Mouse (Mus musculus): ENCODE measurements around the gene Zfp622.

Zfp622 gene

DNA sequence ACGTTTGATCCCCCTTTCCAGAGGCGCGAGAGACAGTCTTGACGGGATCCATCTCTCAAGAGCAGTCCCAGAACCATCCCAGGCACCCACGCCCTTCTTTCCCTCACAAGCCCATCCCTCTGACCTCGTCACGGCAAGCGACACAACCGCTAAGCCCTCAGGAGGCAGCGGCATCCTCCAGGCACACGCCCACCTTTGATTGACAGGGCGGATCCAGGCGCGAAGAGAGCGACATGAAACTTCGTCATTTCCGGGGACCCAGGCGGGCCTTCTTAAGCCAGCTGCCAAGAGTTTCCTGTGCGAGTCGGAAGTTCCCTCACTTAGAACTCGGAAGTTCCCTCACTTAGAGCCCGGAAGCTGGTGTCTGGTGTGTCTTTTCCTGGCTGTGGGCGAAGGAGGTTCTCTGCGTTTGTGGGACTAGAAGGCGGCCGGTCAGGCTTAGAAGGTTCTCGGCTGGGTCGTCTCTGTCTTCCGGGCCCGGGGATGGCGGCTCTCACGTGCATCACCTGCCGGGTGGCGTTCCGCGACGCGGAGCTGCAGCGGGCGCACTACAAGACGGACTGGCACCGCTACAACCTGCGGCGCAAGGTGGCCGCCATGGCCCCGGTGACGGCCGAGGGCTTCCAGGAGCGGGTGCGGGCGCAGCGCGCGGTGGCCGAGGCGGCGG is at the start of gene Zfp622:
Zfp622 (plus strand) TSS at position 300 of the 667 bp plus-strand sequence.
- under 1% methylated on average over 57 of the region's 57 CpGs for WGBS

DNA sequence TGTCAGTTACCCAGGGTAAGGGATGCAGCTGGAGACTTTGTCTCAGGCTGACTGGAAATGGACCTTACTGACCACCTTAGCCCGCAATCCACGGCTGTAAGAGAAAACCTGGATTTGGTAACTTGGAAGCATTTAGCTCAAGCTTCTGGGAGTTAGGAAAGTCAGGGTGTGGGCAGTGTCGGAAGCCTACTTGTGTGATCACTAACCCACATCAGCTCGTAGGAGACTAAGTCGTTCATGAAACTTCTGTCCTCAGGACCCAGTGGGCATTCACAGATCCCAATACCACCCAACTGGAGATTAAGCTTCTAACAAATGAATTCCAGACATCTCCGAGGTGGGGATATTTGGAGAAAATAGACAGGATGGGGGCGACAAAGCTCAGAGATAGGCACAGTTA is 49.8 kb upstream of the Zfp622 start:
- WGBS: 43% methylated on average over 7 of the region's 7 CpGs

DNA sequence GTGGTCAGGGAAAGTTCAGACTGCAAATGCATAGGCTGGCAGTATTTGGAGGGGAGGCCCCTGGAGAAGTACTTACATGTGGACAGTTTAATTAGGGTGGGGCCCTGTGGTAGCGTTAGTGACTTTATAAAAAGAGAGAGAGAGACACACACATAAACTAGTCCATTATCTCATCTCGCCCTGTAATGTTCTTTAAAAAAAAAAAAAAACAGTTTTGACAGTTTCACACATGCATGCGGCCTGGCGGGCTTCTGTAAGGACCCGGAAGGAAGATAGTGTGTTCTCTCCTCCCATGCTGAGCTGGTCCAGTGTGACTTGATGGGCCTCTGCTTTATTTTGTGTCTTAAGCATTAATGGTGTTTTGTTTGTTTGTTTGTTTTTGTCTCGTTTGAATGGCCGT is 45.7 kb upstream of the Zfp622 start:
- 92% methylated on average over 7 of the region's 7 CpGs for WGBS

DNA sequence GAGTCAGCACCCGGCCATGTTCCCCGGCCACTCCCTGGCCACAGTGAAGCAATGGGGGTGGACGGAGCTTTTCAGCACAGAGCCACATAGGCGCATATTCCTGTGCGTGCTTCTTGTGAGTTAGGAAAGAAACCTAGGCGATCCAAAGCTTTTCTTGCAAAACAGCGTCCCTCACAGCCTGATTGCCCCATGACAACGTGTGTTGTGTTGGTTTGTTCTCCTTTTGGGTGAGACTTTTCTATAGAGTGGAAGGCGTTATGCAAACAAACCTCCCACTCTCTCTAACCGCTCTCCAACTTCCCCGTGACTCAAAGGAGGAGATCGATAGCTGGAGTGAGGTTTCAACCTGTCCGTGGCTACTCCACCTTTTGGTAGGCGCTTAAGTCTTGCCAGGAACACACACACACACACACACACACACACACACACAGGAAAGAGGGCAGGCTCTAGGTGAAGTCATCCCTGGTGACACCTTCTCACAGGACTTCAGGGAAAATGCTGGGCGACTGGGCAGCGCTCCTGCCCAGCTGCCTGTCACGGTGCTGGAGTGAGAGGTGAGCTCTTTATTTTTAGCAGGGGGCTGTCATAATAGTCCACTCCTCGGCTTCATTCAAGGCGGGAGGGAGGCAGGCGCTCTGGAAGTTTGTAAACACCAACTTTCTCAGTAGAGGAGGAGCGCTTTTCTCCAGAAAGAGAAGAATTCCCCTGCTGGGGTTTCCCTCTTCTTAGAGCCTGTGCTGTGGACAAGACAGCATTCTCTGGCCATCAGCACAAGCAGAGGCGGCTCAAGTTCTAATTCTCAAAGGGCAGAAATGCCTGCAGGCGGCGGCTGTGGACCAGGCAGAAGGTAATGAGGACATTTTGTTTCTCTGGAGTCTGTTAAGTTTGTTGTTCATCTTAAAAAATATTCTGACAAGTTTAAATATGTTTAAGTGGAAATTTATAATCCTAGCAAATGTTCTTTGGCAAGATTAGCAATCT is 43.5 kb upstream of the Zfp622 start:
- 40% methylated on average over 24 of the region's 24 CpGs for WGBS

DNA sequence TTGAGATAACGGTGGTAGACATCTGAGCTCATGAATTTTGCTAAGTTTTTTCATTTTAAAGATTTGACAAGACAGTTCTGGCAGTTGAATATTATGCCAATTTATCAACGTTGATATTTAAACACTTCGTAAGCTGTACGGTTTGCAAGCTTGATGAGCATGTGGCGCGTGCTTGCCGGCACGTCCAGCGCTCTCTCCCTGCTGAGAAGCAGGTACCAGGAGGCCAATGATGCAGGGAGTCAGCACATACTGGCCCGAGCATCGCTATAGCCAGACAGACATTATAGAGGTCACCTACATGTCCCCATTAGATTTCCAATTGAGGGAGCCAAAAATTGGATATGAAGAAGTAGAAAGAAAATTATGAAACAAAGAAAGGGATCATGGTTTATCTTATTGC is 42.7 kb upstream of the Zfp622 start:
- 81% methylated on average over 11 of the region's 11 CpGs for WGBS

DNA sequence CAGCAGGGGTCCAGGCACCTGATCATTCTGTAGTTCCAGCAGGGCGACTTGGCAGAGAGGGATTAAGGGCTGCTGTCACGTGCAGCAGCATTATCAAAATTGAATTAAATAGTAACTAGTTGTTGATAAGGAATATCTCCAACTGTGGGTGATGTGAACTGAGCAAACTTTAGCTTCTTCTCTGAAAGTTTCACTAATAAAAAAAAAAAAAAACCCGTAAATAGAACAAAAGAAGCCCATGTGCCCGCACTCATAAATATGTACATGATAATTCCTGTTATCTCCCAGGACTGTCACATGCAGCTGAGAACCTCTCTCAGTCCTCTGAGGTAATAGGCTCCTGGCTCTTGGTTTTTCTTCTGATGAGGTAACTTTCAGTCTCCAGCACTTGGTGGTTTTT is 41.8 kb upstream of the Zfp622 start:
- 87% methylated on average over 4 of the region's 4 CpGs for WGBS

DNA sequence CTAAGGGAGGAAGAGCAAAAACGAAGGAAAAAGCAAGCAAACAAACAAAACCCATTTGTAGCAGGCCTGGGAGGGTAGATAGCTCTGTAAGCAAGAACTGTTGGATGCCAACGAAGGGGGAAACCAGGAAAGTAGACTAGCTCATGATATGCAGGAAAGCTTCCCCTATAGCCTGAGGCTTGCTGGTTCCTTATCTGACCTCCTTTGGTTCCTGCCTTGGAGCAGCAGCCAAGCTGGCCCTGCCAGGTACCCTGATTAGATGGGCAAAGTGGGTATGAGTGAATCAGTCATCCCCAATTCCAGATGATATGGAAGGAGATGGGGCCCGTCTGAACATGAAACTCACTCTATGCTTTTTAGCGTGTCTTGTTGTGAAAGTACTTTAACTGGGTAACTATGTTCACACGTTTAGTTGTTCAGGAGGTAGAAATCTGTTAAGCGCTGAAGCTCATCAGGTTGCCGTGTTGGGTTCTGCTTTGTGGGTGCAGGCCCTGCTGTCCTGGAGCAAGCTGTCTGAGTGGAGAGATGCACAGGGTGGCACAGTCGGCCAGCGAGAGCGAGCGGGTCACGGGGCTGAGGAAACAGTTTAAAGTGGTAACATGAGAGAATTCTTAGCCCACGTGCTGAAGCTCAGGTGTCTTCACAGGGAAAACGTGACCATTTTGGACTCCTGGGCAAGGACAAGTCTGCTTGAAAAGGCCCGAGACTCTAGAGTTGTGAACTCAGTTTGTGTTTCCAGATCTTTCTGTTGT is 40.6 kb upstream of the Zfp622 start:
- WGBS: 85% methylated on average over 15 of the region's 15 CpGs

DNA sequence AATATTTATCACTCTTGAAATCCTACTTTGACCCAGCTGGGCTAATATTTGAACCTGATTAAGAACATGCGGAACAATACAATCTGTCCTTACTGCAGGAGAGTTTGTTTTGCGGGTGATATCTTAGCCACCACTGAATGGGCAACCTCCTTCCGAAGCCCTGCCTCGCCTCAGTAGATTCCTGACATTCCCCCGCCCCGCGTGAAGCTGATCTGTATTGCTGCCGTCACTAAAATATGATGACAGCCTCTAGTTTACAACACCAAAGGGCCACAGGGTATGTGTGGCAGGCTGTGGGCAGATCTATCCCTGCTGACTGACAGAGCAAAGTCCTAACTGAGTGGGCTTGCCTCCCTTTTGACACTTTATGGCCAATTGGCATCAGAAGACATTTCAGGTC is 38.9 kb upstream of the Zfp622 start:
- WGBS: 94% methylated on average over 8 of the region's 8 CpGs

DNA sequence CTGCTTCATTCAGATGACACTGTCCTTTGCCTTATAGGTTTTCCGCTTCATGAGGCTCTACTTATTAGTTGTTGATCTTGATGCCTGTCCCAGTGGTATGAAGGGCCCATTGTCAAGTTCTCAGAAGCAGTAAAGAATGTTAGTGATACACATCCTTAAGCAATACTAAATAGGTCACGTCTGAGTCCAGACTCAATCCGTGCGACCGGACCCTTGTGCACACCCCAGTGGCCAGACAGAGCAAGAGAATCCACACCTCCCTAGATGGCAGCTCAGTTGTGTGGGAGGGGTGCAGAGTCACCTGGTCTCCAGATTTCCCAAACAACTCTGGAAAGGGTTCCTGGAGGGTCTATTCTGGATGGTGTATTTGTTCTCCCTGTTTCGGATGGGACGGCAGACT is 37.7 kb upstream of the Zfp622 start:
- 89% methylated on average over 7 of the region's 7 CpGs for WGBS

DNA sequence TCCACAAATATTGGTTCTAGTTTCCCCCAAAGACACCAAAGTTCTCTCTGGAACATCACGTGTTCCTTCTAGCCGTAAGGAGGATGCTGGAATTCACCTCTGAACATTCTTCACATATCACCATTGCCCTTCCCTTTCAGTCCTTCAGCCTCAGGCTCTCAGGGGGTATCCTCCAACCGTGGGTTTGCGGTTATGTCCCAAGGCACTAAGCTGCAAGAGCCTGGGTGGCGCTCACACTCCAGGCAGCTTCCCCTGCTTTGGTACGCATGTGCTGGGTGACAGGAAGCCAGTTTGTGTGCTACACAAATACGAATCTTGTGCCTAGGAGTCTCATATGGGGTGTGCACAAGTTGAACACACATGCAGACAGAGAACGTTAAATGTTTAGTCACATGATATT is 36.8 kb upstream of the Zfp622 start:
- WGBS: 78% methylated on average over 8 of the region's 8 CpGs

DNA sequence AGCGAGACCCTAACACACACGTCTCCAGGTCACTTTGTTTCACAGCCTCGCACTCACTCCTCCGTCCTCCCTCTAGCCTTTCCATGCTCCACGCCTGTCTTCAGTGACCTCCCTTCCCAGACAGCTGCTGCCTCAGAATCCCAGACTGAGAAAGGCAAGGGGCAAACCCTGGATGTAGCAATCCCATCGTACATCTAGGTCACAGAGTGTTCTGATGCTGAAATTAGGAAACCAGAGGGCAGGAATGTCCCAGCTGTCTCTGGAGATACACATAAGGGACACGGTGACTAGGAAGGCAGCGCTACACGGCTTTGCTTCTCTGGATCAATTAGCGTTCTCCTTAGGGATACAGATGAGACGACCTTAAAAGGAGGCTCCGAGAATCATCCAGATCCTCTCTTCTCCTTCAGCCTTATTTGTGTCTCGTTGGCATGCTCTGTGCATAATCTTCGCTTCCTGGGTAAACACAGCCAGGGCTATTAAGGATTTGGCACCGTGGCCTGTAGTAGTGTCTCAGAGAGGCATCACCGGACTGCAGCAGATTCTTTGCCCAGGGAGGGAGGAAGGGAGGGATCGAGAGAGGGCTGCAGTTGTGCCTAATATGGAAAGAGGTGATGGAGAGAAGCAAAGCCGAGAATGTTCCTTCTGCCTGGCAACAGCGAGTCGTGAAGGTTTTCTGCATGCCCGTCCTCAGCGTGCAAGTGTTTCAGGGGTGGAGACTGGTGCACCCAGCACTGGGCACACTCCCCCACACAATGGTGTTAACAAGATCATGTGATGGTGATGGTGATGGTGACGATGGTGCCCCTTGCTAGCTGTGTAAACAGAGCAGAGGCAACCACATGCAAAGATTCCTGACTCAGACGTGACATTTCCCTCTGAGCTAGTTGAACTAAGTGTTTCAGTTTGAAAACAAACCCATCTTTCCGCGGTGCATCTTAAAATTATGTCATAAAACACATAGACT is 35.6 kb upstream of the Zfp622 start:
- 47% methylated on average over 26 of the region's 26 CpGs for WGBS

DNA sequence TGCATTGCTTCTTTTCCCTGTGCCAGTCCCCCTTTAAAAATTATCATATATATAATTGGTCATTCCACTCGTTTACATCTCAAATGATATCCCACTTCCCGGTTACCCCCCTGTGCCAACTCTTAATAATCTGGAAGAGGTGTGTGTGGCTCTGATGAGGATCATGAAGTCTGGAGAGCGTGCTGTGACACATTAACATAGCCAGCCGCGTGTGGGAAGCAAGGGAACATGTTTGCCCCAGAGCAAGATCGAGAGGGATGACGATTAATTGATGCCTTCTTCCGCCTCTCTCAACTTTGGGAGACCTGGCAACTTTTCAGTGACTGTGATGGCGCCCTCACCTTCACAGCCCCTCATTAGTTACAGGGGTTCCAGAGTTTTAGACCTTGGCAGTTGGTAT is 34.5 kb upstream of the Zfp622 start:
- WGBS: 81% methylated on average over 9 of the region's 9 CpGs

DNA sequence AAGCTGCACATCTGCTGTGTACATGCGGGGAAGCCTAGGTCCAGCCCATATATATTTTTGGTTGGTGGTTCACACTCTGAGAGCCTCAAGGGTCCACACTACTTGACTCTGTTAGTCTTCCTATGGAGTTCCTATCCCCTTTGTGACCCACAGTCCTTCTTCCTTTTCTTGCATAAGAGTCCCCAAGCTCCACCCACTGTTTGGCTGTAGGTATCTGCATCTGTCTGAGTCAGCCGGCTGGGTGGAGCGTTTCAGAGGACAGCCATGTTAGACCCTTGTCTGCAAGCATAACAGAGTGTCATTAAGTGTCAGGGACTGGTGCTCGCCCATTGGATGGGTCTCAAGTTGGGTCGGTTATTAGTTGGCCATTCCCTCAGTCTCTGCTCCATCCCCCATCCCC is 33.6 kb upstream of the Zfp622 start:
- WGBS: 87% methylated on average over 5 of the region's 5 CpGs

DNA sequence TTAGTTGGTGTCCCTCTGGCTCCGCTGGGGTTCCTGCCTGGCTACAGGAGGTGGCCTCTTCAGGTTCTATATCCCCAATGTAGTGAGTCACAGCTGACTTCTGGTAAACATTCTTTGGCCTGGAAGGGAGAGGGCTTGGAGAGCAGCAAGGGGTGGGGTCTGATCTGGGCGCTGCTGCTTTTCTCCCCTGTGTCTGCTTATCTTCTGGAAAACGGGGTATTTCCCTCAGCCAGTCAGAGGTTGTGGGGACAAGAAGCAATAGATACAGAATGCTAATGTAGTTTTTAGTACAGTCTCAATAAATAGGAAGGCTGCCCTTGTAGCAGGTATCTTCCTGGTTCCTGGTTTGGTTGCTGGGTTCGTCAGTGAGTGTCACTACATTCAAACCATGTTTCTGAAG is 33.1 kb upstream of the Zfp622 start:
- 90% methylated on average over 4 of the region's 4 CpGs for WGBS

DNA sequence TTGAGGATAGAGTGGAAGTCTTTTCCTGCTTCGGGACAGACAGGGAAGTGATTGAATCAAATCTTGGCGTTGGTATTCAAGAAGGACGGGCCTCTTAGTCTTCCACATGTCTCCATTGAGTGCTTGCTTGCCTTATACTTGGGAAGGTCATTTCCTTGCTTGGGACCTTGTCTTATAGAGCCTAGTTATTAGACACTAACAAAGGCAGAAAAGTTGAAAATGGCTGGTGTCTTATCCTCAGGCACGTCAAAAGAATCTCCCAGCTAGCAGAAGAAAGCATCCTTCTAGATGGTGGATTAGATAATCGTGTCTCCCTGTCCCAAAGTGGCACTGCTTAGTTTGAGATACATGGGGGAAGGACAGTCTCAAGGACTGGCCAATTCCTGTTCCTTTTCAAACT is 28.2 kb upstream of the Zfp622 start:
- WGBS: 72% methylated on average over 5 of the region's 5 CpGs

DNA sequence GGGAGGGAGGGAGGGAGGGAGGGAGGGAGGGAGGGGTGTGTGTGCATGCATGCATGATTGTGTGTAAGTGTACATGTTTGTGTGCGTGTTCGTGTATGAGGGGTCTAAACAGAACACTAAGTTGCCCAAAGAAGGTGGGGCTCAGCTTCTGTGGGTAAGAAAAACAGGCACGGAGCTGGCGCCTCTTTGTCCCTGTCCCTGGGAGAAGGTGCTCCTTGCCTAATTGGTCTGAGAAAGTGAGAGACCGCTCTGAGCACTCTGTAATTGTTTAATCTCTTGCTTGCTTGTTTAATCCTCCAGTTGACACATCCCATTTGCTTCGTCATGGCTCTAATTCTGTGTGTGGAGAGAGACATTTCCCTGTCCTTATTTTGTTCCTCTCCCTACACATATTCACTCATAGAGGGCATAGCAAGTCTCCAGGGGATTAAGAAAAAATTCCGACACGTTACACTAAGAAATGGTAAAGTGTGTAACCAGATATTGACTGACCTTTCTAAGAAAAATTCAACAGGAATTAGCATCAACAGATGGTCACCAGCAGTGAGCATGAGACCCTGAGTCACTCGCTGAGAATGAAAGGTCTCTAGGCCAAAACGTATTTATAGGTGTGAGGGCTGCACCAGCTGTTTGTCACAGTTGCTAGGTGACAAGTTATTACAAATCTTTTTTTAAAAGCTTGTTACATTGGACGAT is 27.6 kb upstream of the Zfp622 start:
- WGBS: 63% methylated on average over 11 of the region's 11 CpGs

DNA sequence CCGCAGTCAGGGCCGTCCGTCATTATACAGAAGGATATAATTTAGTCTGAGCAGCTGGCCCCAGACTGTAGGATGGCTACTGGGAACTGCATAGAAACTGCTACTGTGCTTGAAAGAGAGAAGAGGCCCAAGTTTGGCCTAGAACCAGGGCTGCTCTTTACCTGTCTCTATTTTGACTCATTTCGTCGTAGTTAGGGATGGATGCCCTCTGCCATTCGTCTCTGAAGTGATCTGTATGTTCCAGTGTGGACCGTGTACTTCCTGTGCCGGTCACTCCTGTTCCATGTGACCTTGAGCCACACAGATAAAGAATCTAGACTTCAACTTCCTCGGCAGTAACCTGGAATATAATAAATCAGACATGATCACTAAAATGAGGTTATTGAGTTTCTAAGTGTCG is 26.5 kb upstream of the Zfp622 start:
- WGBS: 85% methylated on average over 10 of the region's 10 CpGs

DNA sequence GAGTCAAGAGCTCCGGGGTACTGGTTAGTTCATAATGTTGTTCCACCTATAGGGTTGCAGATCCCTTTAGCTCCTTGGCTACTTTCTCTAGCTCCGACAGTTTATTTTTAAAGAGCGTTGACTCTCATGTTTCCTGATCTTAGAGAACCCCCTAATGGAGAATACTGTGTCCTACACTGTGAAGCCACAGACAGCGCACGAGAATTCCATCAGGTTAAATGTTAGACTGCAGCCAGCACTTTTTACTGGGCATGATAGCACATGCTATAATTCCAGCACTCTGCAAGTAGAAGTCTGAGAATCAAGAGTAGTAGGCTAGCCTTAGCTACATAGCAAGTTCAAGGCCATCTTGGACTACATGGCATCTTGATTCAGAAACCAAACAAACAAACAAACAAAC is 24.8 kb upstream of the Zfp622 start:
- WGBS: 8% methylated on average over 5 of the region's 5 CpGs

DNA sequence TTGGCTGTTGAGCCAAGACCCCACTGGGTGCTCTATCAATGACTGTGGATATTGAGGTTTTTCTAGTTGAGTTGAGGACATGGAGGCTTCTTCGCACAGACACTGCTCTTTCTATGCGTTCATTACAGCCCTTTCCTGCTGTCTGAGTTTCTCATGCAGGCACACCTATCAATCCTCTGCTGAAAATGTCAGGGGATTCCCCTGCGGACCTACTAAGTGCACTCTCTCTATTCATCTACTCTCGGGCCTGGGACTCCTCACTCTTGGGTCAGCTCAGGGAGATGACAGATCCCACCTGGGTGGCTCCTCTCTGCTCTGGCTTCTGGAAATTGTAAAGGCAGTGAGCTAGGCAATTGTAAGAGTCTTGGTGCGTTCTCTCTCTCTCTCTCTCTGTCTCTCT is 23.9 kb upstream of the Zfp622 start:
- WGBS: 92% methylated on average over 5 of the region's 5 CpGs

DNA sequence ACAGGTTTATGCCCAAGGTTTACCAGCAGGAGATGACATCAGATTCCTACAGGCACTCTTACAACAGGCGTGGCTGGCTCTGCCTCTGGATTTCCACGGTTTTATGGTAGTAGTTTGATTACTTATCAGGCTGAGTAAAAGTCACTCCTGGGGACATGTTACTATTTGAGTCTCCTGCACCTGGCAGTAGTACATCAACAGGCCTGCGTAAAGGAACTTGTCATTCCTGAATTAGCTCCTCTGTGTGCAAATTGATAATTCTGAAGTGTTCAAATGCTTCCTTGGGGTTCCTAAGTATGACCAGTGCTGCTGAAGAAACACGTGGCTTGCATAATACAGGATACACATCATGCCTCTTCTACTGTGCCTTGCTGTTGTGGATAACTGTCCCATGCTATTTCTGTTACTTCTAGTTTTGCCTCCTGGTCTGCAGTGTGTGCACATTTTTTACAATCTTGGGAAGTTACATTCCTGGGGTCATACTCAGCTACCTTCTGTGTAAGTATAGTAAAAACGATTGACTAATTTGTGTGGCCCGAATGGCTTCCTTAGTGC is 17.9 kb upstream of the Zfp622 start:
- 74% methylated on average over 6 of the region's 6 CpGs for WGBS

Data from cerebral cortex, adult 2 months (tissue).